Mouse (Mus musculus): ENCODE measurements at regions not wholly inside any gene's neighbourhood (a gene's known extent, or its start where the extent isn't known, plus 50 kb on each side); places are given as distances from the start of the nearest gene placed in this dataset.
"Not testable (repeated sequence)": the region's sequence is repeated elsewhere in the genome, so short reads cannot be mapped to it uniquely, and the experiment has no call there.

GRCm38 (mm10) chr14:114485781-114486180 lies 606.2 kb upstream of the Gpc5 start:
- DNase-seq = no peak

GRCm38 (mm10) chr14:114493371-114493770 lies 598.6 kb upstream of the Gpc5 start:
- DNase-seq = not testable (repeated sequence)

- DNase-seq = no peak
These were observed 587.0 kb upstream of the Gpc5 start for GRCm38 (mm10) chr14:114504976-114505375.

DNA sequence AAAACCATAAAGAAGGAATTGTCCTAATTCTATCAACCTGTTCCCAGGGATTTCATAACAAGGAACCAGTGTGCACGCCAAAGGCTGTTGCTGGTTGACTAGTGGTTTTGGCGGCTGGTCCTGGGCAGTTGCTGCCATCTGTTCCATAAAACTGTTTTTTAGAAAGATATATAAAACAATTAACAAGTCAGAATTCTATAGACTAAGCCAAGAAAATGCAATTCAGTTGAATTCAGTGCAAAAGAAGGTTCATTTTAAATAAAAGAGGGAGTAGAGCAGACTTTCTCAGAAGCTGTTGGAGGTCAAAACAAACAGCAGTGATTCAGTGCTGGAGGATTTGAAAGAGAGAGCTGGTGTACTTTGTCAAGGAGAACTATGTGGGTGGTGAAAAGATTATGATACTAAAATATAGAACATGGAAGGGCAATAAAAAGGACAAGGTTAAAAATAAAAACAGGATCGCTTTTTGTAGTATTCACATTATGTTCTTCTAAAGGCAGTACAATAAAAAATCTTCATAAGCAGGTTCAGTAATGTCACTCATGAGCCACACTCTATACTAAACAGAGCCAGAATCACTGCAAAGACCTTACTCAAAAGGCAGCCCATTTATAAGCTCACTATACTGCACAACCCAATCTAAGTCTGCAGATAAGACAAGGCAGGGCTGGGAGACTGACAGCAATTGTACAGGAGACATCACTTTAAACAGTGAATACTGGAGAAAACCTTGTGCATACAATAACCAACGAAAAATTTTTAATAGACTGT lies 543.9 kb upstream of the Gpc5 start:
- DNase-seq = no peak

DNA sequence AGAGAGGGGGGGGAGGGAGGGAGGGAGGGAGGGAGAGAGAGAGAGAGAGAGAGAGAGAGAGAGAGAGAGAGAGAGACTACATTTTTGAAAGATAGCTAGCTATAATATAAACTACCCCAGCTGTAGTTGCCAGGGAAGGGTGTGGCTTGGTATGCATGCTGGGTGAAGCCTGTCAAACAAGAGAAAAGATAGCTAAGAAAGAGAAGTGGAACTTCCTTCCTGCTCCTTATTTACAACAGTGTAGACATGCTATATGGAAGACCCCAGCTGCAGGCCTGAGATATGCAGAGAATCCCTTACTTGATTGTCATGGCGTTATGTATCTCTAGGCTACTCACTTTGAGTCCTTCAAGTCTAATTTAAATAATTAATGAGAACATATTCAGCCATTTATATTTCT lies 542.9 kb upstream of the Gpc5 start:
- no peak for DNase-seq

DNA sequence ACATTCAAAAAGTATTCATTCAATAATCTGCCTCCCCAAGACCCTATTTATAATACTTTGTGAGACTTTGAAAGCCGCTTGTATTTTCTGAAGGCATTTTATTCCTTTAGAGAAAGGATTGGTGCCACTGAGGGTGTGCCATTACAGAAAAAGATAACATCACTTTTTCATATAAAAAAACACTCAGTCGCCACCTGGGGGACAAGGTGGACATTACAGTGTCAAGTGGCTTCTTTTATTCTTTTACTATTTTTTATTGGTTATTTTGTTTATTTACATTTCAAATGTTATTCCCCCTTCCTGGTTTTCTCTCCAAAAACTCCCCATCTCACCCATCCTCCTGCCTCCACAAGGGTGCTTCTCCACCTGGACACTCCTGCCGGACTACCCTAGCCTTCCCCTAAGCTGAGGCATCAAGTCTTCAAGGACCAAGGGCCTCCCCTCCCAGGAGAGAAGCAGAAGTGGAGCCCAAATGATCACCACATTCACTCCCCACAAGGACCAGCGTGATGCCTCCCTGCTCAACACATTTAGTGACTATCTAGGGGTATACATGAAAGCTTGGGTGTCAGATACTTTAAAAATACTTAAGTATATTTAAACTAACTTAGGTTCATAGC lies 525.5 kb upstream of the Gpc5 start:
- DNase-seq = no peak

GRCm38 (mm10) chr14:114567673-114568309 lies 524.2 kb upstream of the Gpc5 start:
- no peak for DNase-seq

DNA sequence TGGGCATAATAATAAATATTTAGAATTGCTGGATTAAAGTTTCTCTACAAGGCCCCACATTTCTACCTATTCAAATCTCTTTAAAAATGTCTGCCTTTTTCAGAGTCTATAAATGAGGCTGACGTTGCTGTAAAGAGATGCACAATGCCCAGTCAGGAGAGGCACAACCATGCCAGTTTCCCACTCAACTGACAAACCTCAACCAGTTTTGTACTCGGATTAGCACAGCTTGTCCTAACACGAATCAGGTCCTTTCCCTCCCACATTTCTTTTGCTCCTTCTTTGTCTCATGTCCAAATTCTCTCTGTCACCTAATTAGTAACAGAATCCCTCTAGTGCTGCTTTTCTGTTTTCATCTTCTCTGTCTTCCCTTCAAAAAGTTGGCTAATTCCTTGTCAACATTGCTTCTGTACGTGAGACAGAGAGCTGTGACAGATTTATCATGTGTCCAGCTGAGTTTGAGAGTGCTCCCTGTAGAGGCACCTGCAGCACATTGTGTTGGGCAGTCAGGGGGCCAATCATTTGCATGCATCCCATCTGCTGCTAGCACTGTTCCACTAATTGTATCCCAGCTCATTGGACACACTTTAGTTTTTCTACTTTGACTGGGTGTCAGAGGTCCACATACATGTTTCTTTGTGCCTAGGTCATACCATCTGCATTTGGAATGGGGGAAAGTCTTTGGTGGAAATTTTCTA lies 504.5 kb upstream of the Gpc5 start:
- DNase-seq = no peak

DNA sequence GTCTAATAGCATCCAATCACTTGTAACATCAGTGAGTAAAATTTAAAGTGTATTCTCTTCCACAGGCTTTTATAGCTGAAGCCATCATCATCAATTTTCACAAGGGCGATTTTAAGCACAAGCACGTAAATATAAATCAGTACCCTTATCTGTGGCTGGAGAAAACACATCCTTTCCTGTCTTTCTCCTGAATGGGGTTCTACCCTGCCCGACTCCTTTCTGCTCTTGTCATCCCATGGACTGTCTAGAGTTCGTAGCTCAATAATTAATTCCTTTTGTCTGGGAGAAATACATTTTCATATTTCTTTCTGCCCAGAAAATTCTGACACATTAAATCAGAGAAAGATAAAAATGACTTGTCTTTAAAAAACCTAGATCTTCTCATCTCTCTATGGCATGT lies 482.7 kb upstream of the Gpc5 start:
- DNase-seq = no peak

GRCm38 (mm10) chr14:114612400-114612799 lies 479.6 kb upstream of the Gpc5 start:
- DNase-seq = no peak

DNA sequence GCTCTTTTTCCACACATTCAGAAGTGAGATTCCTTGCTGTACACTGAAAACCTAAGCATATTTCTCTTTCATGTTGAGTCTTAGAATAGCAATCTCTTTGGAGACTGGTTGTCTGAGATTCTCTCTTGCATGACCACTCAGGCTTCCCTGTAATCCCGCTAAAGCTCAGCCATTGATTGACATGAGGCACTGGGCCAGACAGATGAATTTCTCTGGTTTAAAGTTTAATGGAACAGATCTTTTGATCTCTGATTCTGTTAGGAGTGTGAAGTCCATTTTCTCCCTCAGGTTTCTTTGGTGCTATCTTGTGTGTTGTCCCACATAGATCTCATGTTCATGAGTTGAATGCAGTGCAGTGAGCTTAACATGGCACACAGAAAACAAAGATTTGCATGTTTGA lies 435.4 kb upstream of the Gpc5 start:
- no peak for DNase-seq

DNA sequence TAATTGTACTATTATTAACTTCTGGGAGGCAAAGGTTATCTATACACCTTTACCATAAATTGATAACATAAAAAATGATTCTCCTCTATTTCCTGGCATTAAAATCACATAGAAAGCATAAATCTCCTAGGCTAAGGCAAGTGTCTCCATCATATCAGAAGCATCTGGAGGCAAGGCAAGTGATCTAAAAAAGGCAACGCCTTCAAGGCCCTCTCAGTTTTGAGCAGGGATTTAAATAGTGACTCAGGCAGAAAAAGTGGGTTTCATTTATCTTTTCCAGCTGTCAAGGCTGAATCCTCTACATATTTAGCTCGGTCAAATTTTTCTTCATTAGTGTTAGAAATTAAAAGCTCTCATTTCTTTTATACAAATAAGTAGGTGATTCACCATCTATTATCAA lies 430.0 kb upstream of the Gpc5 start:
- DNase-seq = no peak

DNA sequence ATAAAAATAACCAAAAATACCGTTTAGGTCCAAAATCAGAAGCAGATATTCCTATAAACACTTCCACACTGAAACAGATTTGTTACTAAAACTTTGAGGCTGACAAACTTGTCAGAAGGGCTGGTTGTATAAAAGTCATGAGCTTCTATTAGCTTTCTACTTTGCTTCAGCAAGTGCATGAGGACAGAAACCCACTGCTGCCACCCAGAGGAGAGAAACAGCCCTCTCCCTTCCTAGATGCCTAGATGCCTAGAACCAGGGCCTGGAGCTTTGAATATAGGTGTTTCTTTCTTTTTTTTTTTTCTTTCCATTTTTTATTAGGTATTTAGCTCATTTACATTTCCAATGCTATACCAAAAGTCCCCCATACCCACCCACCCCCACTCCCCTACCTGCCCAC lies 406.9 kb upstream of the Gpc5 start:
- DNase-seq = no peak

DNA sequence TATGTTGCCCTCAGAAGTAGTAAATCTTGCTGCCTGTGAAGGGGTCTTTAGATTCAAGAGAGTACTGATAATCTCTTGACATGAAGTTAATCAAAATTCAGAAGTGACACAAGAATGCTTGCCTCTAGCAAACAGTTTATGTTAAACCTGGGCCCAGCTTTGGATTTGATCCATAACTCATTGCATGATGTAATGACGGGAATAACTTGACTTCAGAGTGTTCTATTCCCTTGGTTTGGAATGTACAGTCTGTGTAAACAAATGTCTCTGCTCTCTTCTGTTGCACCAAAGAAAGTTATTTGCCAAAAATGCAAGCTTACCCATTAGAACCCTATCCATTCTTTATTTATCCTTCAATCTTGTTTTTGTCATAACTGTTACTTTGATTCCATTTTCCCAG lies 397.1 kb upstream of the Gpc5 start:
- DNase-seq = no peak

DNA sequence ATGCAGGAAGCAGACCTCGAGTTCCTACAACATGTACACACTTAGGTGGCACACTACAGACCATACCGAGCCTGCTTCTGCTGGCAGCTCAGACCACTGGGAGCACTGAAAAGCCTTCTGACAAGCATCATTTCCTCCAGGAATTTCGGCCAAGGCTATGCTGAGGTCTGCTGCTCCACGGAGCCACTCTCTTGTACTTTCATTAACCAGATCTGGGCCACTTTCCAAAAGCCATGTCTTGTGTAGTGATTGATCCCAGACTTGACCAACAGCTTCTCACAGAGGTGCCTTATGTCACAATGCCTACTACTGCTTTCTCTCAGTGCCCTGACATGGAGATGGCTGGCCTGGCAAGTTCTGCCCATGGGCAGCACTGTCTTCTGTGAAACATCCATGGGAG lies 394.5 kb upstream of the Gpc5 start:
- no peak for DNase-seq

DNA sequence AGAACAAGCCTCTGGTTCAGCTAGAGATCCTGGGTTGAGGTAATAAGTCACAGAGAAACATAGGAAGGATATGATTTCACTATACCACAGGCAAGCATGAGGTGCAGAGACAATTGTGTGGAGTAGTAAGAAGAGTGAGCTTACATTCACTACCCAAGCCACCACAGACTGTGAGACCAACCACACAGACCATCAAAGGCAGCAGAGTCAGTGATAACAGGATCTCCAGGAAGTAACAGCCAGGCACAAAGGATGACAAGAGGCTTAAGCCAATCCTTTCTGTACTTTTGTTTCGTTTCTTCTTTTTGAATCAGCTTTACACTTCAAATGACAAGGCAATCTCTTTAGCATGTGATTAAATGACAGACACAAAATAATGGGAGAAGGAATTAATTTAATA lies 368.9 kb upstream of the Gpc5 start:
- no peak for DNase-seq

DNA sequence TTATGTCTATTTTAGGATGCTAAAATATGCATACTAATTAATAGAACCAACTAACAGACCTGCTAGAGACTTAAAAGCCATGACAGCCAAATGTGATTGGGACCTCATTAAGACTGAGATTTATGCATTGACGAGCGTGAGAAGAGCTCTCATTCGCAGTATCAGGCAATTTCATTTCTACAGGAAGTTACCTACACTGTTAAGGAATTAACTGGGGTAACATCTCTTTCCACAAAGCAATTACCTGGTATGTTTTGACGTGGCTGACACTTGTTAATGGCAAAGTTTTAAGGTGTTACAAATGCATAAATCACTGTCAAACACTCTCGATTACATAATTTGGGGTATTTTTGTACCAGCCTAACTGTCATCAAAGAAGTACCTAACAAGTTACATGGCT lies 324.7 kb upstream of the Gpc5 start:
- DNase-seq = no peak

DNA sequence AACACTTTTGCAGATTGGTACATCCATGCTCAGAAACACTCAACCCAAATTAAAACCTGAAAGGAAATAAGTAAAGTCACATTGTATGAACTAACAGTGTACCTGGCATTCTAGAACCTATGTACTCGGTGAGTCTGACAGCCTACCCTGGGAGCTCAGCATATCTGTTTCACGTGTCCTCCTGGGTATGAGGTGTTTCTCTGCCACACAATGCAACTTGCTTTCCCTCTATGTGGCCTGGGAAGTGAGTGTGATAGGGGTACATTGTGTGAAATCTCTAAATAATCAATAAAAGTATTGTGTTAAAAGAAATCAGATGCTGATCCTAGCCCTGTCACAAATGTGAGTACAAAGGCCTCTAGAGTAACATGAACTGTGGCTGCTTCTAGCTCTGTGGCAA lies 315.3 kb upstream of the Gpc5 start:
- no peak for DNase-seq

- DNase-seq = no peak
These were observed 310.2 kb upstream of the Gpc5 start for GRCm38 (mm10) chr14:114781821-114782220.

DNA sequence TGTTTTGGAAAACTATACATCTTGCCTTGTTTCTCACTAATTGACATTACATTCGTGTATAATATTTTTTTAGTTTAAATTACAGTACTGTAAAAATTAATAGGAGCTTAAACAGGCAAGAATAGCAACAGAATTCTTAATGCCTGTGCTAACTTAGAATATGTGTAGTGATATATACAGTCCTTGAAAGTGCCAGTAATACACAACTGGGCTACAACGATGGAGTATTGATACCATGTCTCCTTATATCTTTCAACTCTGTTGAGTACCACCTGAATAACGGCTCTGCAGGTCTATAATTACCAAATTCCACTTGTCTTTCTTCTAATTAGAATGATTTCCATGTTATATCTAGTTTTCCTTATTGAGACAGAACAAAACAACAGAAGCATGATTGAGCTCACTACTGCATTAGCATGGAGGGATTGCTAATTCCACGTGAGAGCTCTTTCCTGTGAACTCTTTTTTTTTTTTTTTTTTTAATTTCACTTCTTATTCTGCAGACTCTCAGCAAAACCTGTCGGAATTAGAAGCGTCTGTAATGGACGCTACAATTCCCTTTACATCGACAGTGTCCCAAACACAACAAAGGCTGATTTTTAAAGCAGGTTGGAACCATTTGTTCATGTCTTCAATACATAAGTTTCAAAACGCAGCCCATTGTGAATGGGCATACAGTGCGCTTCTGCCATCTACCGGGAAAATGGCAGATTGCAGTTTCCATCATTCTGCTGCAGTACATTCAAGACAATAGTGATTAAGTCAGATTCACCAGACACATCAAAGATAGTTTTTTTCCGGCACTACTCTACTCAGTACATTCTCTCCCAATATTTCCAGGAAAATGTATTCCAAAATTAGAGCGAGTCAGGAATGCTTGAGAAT lies 300.8 kb upstream of the Gpc5 start:
- peak; percentile 36 for DNase-seq

DNA sequence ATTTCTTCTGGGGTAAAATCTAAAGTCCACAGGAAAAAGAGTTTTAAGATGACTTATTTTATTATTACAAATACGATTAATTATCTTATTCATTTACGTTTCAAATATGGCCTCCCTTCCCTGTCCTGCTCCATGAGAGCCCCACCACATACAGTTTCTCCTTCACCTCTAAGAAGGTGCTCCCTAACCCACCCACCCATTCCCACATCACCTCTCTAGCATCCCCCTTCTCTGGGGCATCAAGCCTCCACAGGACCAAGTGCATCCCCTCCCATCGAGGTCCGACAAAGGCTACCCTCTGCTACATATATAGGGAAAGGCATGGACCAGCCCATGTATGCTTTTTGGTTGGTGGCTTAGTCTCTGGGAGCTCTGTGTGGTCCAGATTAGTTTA lies 300.2 kb upstream of the Gpc5 start:
- DNase-seq = no peak

GRCm38 (mm10) chr14:114804643-114805042 lies 287.4 kb upstream of the Gpc5 start:
- no peak for DNase-seq

DNA sequence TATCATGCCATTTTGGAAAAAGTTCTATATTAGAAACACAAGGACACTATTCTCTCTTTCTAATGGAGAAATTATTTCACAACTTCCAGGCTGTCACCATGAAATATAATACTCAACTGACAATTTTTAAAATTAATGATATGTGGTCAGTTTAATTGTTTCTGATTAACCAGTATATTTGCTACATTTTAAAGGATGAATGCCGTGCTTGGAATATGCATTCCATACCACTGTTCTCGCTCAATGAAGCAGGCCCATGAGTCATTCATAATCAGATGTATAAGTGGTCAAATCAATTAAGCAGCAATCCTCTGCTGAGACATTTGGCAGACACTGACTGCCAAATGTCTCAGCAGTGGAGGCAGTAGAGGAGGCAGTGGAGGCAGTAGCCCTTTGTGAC lies 283.4 kb upstream of the Gpc5 start:
- DNase-seq = no peak

Data from thymus, postnatal 25 days (tissue).